Mouse (Mus musculus) forebrain, embryonic 11.5 days (tissue): ENCODE data around the gene Knop1. TPM values are rescaled to one million over a fixed set of nuclear protein-coding genes. Genes with fewer than 3 reads are reported as not detected.

Experiments used
- ATAC-seq: fragments of 200-750 bp; cut with Nextera tagmentation; replicated peaks from 2 replicates; pipeline ENCODE4 v1.8.0; 2017; ENCODE audit warnings: moderate TSS enrichment; ENCODE audit not compliant: low FRiP score
- DNase-seq: peaks from one replicate; pipeline ENCODE4 v3.0.0-alpha.2; 2017; ENCODE audit warnings: low spot score
- H3K27ac ChIP-seq: fragments of 300-500 bp; sonication (generic); 2 replicates; pipeline ENCODE4 v1.5.1; 2014; ENCODE audit warnings: low read depth, low read length
- H3K27me3 ChIP-seq: fragments of 300-500 bp; sonication (generic); 2 replicates; pipeline ENCODE4 v1.6.1; 2014; ENCODE audit warnings: mild to moderate bottlenecking, low read length, mixed read lengths; ENCODE audit not compliant: control insufficient read depth, insufficient read depth
- H3K36me3 ChIP-seq: fragments of 300-500 bp; sonication (generic); 2 replicates; pipeline ENCODE4 v1.6.1; 2014; ENCODE audit warnings: mild to moderate bottlenecking, low read length, moderate library complexity, mixed read lengths; ENCODE audit not compliant: control insufficient read depth, insufficient read depth
- H3K4me1 ChIP-seq: fragments of 300-500 bp; sonication (generic); replicated peaks from 2 replicates; pipeline ENCODE4 v1.6.1; 2014; ENCODE audit warnings: low read length, mixed read lengths; ENCODE audit not compliant: control insufficient read depth, insufficient read depth
- H3K4me2 ChIP-seq: fragments of 300-500 bp; sonication (generic); 2 replicates; pipeline ENCODE4 v1.6.1; 2014; ENCODE audit warnings: low read depth, mild to moderate bottlenecking, low read length, moderate library complexity, mixed read lengths; ENCODE audit not compliant: severe bottlenecking
- H3K4me3 ChIP-seq: fragments of 300-500 bp; sonication (generic); 2 replicates; pipeline ENCODE4 v1.5.1; 2014; ENCODE audit warnings: low read depth, low read length
- H3K9ac ChIP-seq: fragments of 300-500 bp; sonication (generic); 2 replicates; pipeline ENCODE4 v1.6.1; 2014; ENCODE audit warnings: low read length
- H3K9me3 ChIP-seq: fragments of 300-500 bp; sonication (generic); 2 replicates; pipeline ENCODE4 v1.6.1; 2016; ENCODE audit warnings: low read length, mixed read lengths; ENCODE audit not compliant: control insufficient read depth
- WGBS: fragments of 180-500 bp; shearing (Covaris S2); extraction: QIAGEN DNeasy Blood & Tissue Kit; methylation state at CpG from one replicate; pipeline ENCODE4 v1.1.7; 2014; 5-methylcytosine and 5-hydroxymethylcytosine counted together
- polyA plus RNA-seq: library from polyadenylated mRNA; unstranded; fragments of >200 nt; fragmentation: Nextera tagmentation; extraction: Ambion mirVana; gene quantifications from 2 replicates; pipeline ENCODE4 v1.2.1, GENCODE M21; 2014

Knop1 gene
- 127 and 129 TPM in 2 replicates for polyA plus RNA-seq

GRCm38 (mm10) chr7:118855877-118856304 is at the start of gene Knop1:
Knop1 (minus strand) TSS chr7:118856254.
- peaks cover 9% of the 10 kb centered on the region for H3K36me3 ChIP-seq
- 0 out of 2 replicates have a peak, but pooled peaks cover 6% of the 10 kb centered on the region for H3K4me1 ChIP-seq
- H3K9ac ChIP-seq = peak within 1 kb of the TSS; percentile 75
- no peak for DNase-seq
- H3K9me3 ChIP-seq = no peaks in the 10 kb centered on the region
- peak within 1 kb of the TSS; percentile 46; the same call in 1 of the 2 replicates for H3K27ac ChIP-seq
- under 1% methylated on average over 46 of the region's 46 CpGs for WGBS
- peak within 1 kb of the TSS; percentile 89 for H3K4me2 ChIP-seq
- ATAC-seq = peak; percentile 81; the same call in 1 of the 2 replicates
- H3K4me3 ChIP-seq = peak within 1 kb of the TSS; percentile 82
- no peaks in the 10 kb centered on the region for H3K27me3 ChIP-seq

- 87% methylated on average over 4 of the region's 4 CpGs for WGBS
- ATAC-seq = no peak
- Histone ChIP-seq H3K9me3 (no peaks in the 10 kb centered on the region), H3K36me3 (no peaks in the 10 kb centered on the region), H3K9ac (no peak overlapping the region), H3K27me3 (no peaks in the 10 kb centered on the region), H3K4me2 (no peak overlapping the region), H3K4me3 (no peak overlapping the region), H3K27ac (no peak overlapping the region), H3K4me1 (no peaks in the 10 kb centered on the region)
- DNase-seq = no peak
These were observed 48.5 kb upstream of the Knop1 start for GRCm38 (mm10) chr7:118904530-118904929.

- DNase-seq = no peak
- Histone ChIP-seq H3K4me1 (no peaks in the 10 kb centered on the region), H3K9ac (no peak overlapping the region), H3K4me3 (no peak overlapping the region), H3K27ac (no peak overlapping the region), H3K9me3 (no peaks in the 10 kb centered on the region), H3K27me3 (no peaks in the 10 kb centered on the region), H3K4me2 (no peak overlapping the region), H3K36me3 (no peaks in the 10 kb centered on the region)
- 88% methylated on average over 9 of the region's 9 CpGs for WGBS
- ATAC-seq = no peak
These were observed 47.8 kb upstream of the Knop1 start for GRCm38 (mm10) chr7:118903879-118904278.

- Histone ChIP-seq H3K4me1 (no peaks in the 10 kb centered on the region), H3K4me3 (no peak overlapping the region), H3K4me2 (no peak overlapping the region), H3K9me3 (no peaks in the 10 kb centered on the region), H3K27ac (no peak overlapping the region), H3K27me3 (no peaks in the 10 kb centered on the region), H3K9ac (no peak overlapping the region), H3K36me3 (no peaks in the 10 kb centered on the region)
- no peak for DNase-seq
- WGBS = 79% methylated on average over 13 of the region's 13 CpGs
- ATAC-seq = no peak
These were observed 46.9 kb upstream of the Knop1 start for GRCm38 (mm10) chr7:118902944-118903343.

- Histone ChIP-seq H3K27me3 (no peaks in the 10 kb centered on the region), H3K4me1 (no peaks in the 10 kb centered on the region; the same call in 1 of the 2 replicates), H3K9ac (no peak overlapping the region), H3K27ac (no peak overlapping the region), H3K9me3 (no peaks in the 10 kb centered on the region), H3K4me3 (no peak overlapping the region), H3K4me2 (no peak overlapping the region), H3K36me3 (no peaks in the 10 kb centered on the region)
- ATAC-seq (no peak), DNase-seq (no peak)
- WGBS = 63% methylated on average over 2 of the region's 2 CpGs
These were observed 44.0 kb upstream of the Knop1 start for GRCm38 (mm10) chr7:118900090-118900489.

DNA sequence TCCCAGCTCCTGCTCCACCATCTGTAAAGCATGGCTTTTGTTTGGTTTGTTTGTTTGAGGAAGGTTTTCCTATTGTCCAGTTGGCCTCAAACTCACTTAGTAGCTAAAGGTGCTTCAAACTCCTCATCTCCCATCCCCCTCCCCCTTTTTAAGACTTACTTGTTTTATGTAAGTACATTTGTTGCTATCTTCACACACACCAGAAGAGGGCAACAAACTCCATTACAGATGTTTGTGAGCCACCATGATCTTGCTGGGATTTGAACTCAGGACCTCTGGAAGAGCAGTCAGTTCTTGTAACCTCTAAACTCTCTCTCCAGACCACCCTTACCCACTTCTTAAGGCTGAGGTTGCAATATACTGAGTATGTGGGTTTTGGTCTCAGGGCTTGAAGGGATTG is 42.0 kb upstream of the Knop1 start:
- no peaks in the 10 kb centered on the region for H3K27me3 ChIP-seq
- H3K36me3 ChIP-seq = no peaks in the 10 kb centered on the region
- ATAC-seq (no peak), DNase-seq (no peak)
- H3K4me2 ChIP-seq = no peak overlapping the region
- no peak overlapping the region for H3K4me3 ChIP-seq
- no peaks in the 10 kb centered on the region for H3K9me3 ChIP-seq
- H3K27ac ChIP-seq = no peak overlapping the region
- H3K9ac ChIP-seq = no peak overlapping the region
- no peaks in the 10 kb centered on the region; the same call in 1 of the 2 replicates for H3K4me1 ChIP-seq

DNA sequence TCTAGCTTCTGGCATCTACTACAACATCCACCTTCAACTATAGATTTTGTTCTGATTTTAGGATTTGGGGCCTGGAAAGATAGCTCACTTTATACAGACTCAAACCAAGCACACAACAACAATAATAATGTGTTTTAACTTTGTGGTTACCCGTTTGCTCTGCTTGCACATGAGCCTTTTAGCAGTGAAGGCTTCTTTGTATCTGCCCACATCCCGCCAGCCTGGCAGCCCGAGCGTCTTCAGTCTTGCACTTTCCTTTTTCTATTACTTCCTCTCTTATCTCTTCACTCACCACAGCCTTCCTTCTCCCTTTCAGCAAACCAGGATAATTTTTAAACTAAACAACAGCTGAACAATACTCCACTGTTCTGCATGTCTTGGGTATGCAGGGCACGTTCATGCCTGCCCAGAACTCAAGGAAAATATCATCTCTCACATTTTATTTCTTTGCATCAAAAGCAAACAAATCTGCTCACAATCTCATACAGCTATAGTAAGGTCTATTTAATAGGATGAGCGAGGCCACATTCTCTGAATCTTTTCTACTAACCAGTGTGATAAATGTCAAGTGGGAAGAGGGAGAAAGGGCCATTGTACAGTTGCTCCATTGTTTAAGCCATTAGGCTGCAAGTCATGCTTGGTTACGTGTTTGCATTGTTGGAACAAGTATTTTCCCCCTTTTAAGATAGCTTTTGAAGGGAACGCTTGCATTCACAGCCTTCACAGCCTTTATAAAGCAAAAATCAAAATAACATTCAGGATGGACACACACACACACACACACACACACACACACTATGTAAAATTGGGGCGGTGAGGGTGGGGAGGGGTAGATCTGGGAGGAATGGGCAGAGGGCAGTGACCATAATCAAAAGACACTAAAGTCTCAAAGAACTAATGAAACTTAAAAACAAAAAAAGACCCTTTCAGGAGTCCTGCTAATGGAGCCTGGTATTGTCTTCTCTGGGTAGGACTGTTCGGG is 39.7 kb upstream of the Knop1 start:
- no peak overlapping the region for H3K27ac ChIP-seq
- H3K4me1 ChIP-seq = no peaks in the 10 kb centered on the region; the same call in 1 of the 2 replicates
- no peaks in the 10 kb centered on the region for H3K9me3 ChIP-seq
- no peaks in the 10 kb centered on the region for H3K27me3 ChIP-seq
- DNase-seq = no peak
- no peak overlapping the region for H3K4me2 ChIP-seq
- no peak overlapping the region for H3K9ac ChIP-seq
- H3K4me3 ChIP-seq = no peak overlapping the region
- H3K36me3 ChIP-seq = no peaks in the 10 kb centered on the region
- WGBS = 56% methylated on average over 10 of the region's 10 CpGs
- ATAC-seq = no peak

DNA sequence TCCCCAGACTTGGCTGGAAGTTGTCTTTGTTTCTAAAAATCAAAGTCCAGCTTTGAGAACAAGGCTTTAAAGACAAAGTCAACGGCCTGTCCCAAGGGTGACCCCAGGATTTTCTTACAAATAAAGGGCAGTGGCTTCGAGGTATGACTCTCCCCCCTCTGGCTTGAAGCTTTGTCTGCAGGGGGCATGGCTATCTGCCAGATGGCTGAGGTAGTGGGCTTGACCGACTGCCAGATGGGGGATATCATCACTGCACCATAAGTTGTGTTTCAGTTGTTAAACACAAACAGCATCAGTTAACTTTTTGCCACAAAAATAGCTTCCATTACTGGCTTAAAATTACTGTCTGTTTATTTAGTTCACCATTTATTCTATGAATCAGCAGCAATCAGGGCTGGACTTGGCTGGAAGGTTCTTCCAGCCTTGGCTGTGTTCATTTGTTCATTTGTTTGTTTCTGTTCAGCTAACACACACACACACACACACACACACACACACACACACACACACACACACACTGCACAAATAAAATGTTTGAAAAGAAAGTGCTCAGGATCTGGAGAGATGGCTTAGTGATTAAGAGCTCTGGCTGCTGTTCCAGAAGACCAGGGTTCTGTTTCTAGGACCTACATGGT is 33.1 kb upstream of the Knop1 start:
- peak; percentile 56; the same call in 1 of the 2 replicates for ATAC-seq
- H3K27ac ChIP-seq = no peak overlapping the region
- H3K4me1 ChIP-seq = peaks cover 7% of the 10 kb centered on the region; the same call in 1 of the 2 replicates
- no peaks in the 10 kb centered on the region for H3K36me3 ChIP-seq
- H3K9me3 ChIP-seq = no peaks in the 10 kb centered on the region
- no peak overlapping the region for H3K4me2 ChIP-seq
- WGBS = 6% methylated on average over 3 of the region's 3 CpGs
- H3K4me3 ChIP-seq = no peak overlapping the region
- no peaks in the 10 kb centered on the region for H3K27me3 ChIP-seq
- DNase-seq = no peak
- no peak overlapping the region for H3K9ac ChIP-seq
